Mouse (Mus musculus) midbrain, embryonic 12.5 days (tissue): ENCODE measurements around the gene Rab30. TPM values are rescaled to one million over a fixed set of nuclear protein-coding genes. Genes with fewer than 3 reads are reported as not detected.
"Not testable (repeated sequence)": the region's sequence is repeated elsewhere in the genome, so short reads cannot be mapped to it uniquely, and the experiment has no call there.

Source experiments
- ATAC-seq: fragments of 200-750 bp; cut with Nextera tagmentation; 2 replicates; pipeline ENCODE4 v1.8.0; 2017; ENCODE audit warnings: low read depth, moderate TSS enrichment, moderate library complexity; ENCODE audit not compliant: low FRiP score
- H3K27ac ChIP-seq: fragments of 300-500 bp; sonication (generic); replicated peaks from 2 replicates; pipeline ENCODE4 v1.5.1; 2016; ENCODE audit warnings: mild to moderate bottlenecking
- H3K27me3 ChIP-seq: fragments of 300-500 bp; sonication (generic); 2 replicates; pipeline ENCODE4 v1.6.1; 2016; ENCODE audit warnings: mild to moderate bottlenecking
- H3K36me3 ChIP-seq: fragments of 300-500 bp; sonication (generic); 2 replicates; pipeline ENCODE4 v1.6.1; 2016
- H3K4me1 ChIP-seq: fragments of 300-500 bp; sonication (generic); 2 replicates; pipeline ENCODE4 v1.6.1; 2016
- H3K4me2 ChIP-seq: fragments of 300-500 bp; sonication (generic); replicated peaks from 2 replicates; pipeline ENCODE4 v1.6.1; 2016; ENCODE audit warnings: mild to moderate bottlenecking, moderate library complexity
- H3K4me3 ChIP-seq: fragments of 300-500 bp; sonication (generic); 2 replicates; pipeline ENCODE4 v1.5.1; 2016; ENCODE audit warnings: mild to moderate bottlenecking
- H3K9ac ChIP-seq: fragments of 300-500 bp; sonication (generic); replicated peaks from 2 replicates; pipeline ENCODE4 v1.6.1; 2016; ENCODE audit warnings: mild to moderate bottlenecking, moderate library complexity
- H3K9me3 ChIP-seq: fragments of 300-500 bp; sonication (generic); 2 replicates; pipeline ENCODE4 v1.6.1; 2016; ENCODE audit warnings: mild to moderate bottlenecking
- WGBS: fragments of 180-500 bp; shearing (Covaris S2); methylation state at CpG from one replicate; pipeline ENCODE4 v1.1.7; 2016; 5-methylcytosine and 5-hydroxymethylcytosine counted together
- polyA plus RNA-seq: library from polyadenylated mRNA; unstranded; fragments of >200 nt; fragmentation: Nextera tagmentation; extraction: Ambion mirVana; gene quantifications from 2 replicates; pipeline ENCODE4 v1.2.1, GENCODE M21; 2016

Gene Rab30
- polyA plus RNA-seq, 1 experiment from 2014 or later: 19.8 TPM

- not testable (repeated sequence) for H3K4me1 ChIP-seq, H3K4me3 ChIP-seq, H3K4me2 ChIP-seq, H3K9ac ChIP-seq, H3K9me3 ChIP-seq, H3K27me3 ChIP-seq, H3K27ac ChIP-seq, ATAC-seq
- WGBS: 85% methylated on average over 3 of the region's 3 CpGs
- peaks cover 11% of the 10 kb centered on the region; the same call in 1 of the 2 replicates for H3K36me3 ChIP-seq
Observed at GRCm38 (mm10) chr7:92729583-92729982, 11.8 kb upstream of the Rab30 start.

- WGBS: 77% methylated on average over 4 of the region's 4 CpGs
- Histone ChIP-seq H3K9me3 (no peaks in the 10 kb centered on the region), H3K4me1 (no peaks in the 10 kb centered on the region), H3K27ac (no peak overlapping the region), H3K4me3 (no peak overlapping the region), H3K36me3 (peaks cover 12% of the 10 kb centered on the region; the same call in 1 of the 2 replicates), H3K9ac (no peak overlapping the region), H3K4me2 (no peak overlapping the region), H3K27me3 (no peaks in the 10 kb centered on the region)
- no peak for ATAC-seq
Observed at GRCm38 (mm10) chr7:92730465-92730864, 10.9 kb upstream of the Rab30 start.

GRCm38 (mm10) chr7:92730959-92731358 is 10.4 kb upstream of the Rab30 start:
- H3K4me1 ChIP-seq: no peaks in the 10 kb centered on the region
- 77% methylated on average over 3 of the region's 3 CpGs for WGBS
- no peak for ATAC-seq
- no peaks in the 10 kb centered on the region for H3K9me3 ChIP-seq
- H3K4me2 ChIP-seq: no peak overlapping the region
- H3K9ac ChIP-seq: no peak overlapping the region
- no peaks in the 10 kb centered on the region for H3K27me3 ChIP-seq
- no peak overlapping the region for H3K27ac ChIP-seq
- no peak overlapping the region for H3K4me3 ChIP-seq
- peaks cover 17% of the 10 kb centered on the region; the same call in 1 of the 2 replicates for H3K36me3 ChIP-seq

- no peak overlapping the region for H3K4me2 ChIP-seq
- H3K36me3 ChIP-seq: peaks cover 19% of the 10 kb centered on the region; the same call in 1 of the 2 replicates
- H3K9me3 ChIP-seq: no peaks in the 10 kb centered on the region
- no peak for ATAC-seq
- H3K27ac ChIP-seq: no peak overlapping the region
- H3K27me3 ChIP-seq: no peaks in the 10 kb centered on the region
- no peak overlapping the region for H3K9ac ChIP-seq
- H3K4me1 ChIP-seq: no peaks in the 10 kb centered on the region
- H3K4me3 ChIP-seq: no peak overlapping the region
- WGBS: 90% methylated on average over 7 of the region's 7 CpGs
Observed at GRCm38 (mm10) chr7:92732136-92732535, 9.3 kb upstream of the Rab30 start.

- Histone ChIP-seq H3K27ac (no peak overlapping the region), H3K27me3 (no peaks in the 10 kb centered on the region), H3K9ac (no peak overlapping the region), H3K9me3 (no peaks in the 10 kb centered on the region), H3K4me3 (no peak overlapping the region), H3K4me2 (no peak overlapping the region), H3K4me1 (peaks cover 12% of the 10 kb centered on the region; the same call in 1 of the 2 replicates), H3K36me3 (peaks cover 27% of the 10 kb centered on the region; the same call in 1 of the 2 replicates)
- ATAC-seq: no peak
- WGBS: 78% methylated on average over 1 of the region's 1 CpGs
Observed at GRCm38 (mm10) chr7:92737560-92737959, 3.8 kb upstream of the Rab30 start.

GRCm38 (mm10) chr7:92739956-92740355 is 1.4 kb upstream of the Rab30 start:
- no peak for ATAC-seq
- 41% methylated on average over 6 of the region's 6 CpGs for WGBS
- Histone ChIP-seq H3K36me3 (0 out of 2 replicates have a peak, but pooled peaks cover 17% of the 10 kb centered on the region), H3K27ac (no peak overlapping the region), H3K9me3 (no peaks in the 10 kb centered on the region), H3K4me2 (peak overlapping the region; percentile 65), H3K4me3 (peak overlapping the region; percentile 62), H3K9ac (peak overlapping the region; percentile 84), H3K4me1 (peaks cover 28% of the 10 kb centered on the region), H3K27me3 (no peaks in the 10 kb centered on the region)

GRCm38 (mm10) chr7:92740411-92741115 is 840 bp upstream of the Rab30 start:
- H3K27me3 ChIP-seq: no peaks in the 10 kb centered on the region
- ATAC-seq: no peak
- H3K36me3 ChIP-seq: 0 out of 2 replicates have a peak, but pooled peaks cover 14% of the 10 kb centered on the region
- peak overlapping the region; percentile 84 for H3K9ac ChIP-seq
- H3K27ac ChIP-seq: peak overlapping the region; percentile 93
- peak overlapping the region; percentile 65 for H3K4me2 ChIP-seq
- peak overlapping the region; percentile 62 for H3K4me3 ChIP-seq
- H3K9me3 ChIP-seq: no peaks in the 10 kb centered on the region
- peaks cover 28% of the 10 kb centered on the region for H3K4me1 ChIP-seq
- WGBS: 3% methylated on average over 23 of the region's 23 CpGs

GRCm38 (mm10) chr7:92741861-92742249 is 452 bp downstream of the Rab30 start:
- peak overlapping the region; percentile 89 for H3K4me2 ChIP-seq
- peak; percentile 56 for ATAC-seq
- peaks cover 28% of the 10 kb centered on the region for H3K4me1 ChIP-seq
- H3K36me3 ChIP-seq: 0 out of 2 replicates have a peak, but pooled peaks cover 8% of the 10 kb centered on the region
- H3K27ac ChIP-seq: peak overlapping the region; percentile 93
- H3K9me3 ChIP-seq: no peaks in the 10 kb centered on the region
- H3K4me3 ChIP-seq: peak overlapping the region; percentile 62
- no peaks in the 10 kb centered on the region for H3K27me3 ChIP-seq
- H3K9ac ChIP-seq: peak overlapping the region; percentile 69
- WGBS: under 1% methylated on average over 9 of the region's 9 CpGs

GRCm38 (mm10) chr7:92742341-92742741 is 938 bp downstream of the Rab30 start:
- under 1% methylated on average over 16 of the region's 16 CpGs for WGBS
- H3K4me2 ChIP-seq: peak overlapping the region; percentile 89
- peaks cover 28% of the 10 kb centered on the region for H3K4me1 ChIP-seq
- H3K9ac ChIP-seq: peak overlapping the region; percentile 69
- peak overlapping the region; percentile 62 for H3K4me3 ChIP-seq
- H3K27me3 ChIP-seq: no peaks in the 10 kb centered on the region
- 0 out of 2 replicates have a peak, but pooled peaks cover 8% of the 10 kb centered on the region for H3K36me3 ChIP-seq
- ATAC-seq: no peak
- no peaks in the 10 kb centered on the region for H3K9me3 ChIP-seq
- H3K27ac ChIP-seq: no peak overlapping the region

- Histone ChIP-seq H3K4me2 (peak overlapping the region; percentile 89), H3K9me3 (no peaks in the 10 kb centered on the region), H3K4me3 (peak overlapping the region; percentile 62), H3K27me3 (no peaks in the 10 kb centered on the region), H3K9ac (peak overlapping the region; percentile 69), H3K4me1 (peaks cover 26% of the 10 kb centered on the region), H3K36me3 (0 out of 2 replicates have a peak, but pooled peaks cover 6% of the 10 kb centered on the region), H3K27ac (no peak overlapping the region)
- ATAC-seq: no peak
- WGBS: 0% methylated on average over 6 of the region's 6 CpGs
Observed at GRCm38 (mm10) chr7:92742774-92743173, 1.4 kb downstream of the Rab30 start.

- WGBS: 5% methylated on average over 6 of the region's 6 CpGs
Observed at GRCm38 (mm10) chr7:92743325-92743724, 1.9 kb downstream of the Rab30 start.

GRCm38 (mm10) chr7:92750395-92750794 is 9.0 kb downstream of the Rab30 start:
- no peak for ATAC-seq
- Histone ChIP-seq H3K36me3 (no peaks in the 10 kb centered on the region), H3K4me3 (no peak overlapping the region), H3K9ac (no peak overlapping the region), H3K4me1 (no peaks in the 10 kb centered on the region), H3K27ac (no peak overlapping the region), H3K4me2 (no peak overlapping the region), H3K27me3 (no peaks in the 10 kb centered on the region), H3K9me3 (no peaks in the 10 kb centered on the region)
- 75% methylated on average over 2 of the region's 2 CpGs for WGBS

More at GRCm38 (mm10) chr7:92743325-92743724, 1.9 kb downstream of the Rab30 start:
- no peak overlapping the region for H3K27ac ChIP-seq
- 0 out of 2 replicates have a peak, but pooled peaks cover 2% of the 10 kb centered on the region for H3K36me3 ChIP-seq
- H3K9me3 ChIP-seq: no peaks in the 10 kb centered on the region
- H3K4me2 ChIP-seq: peak overlapping the region; percentile 89
- H3K27me3 ChIP-seq: no peaks in the 10 kb centered on the region
- peak overlapping the region; percentile 69; the same call in 1 of the 2 replicates for H3K9ac ChIP-seq
- H3K4me3 ChIP-seq: peak overlapping the region; percentile 62
- H3K4me1 ChIP-seq: peaks cover 23% of the 10 kb centered on the region
- ATAC-seq: no peak
